Mouse (Mus musculus) embryonic facial prominence, embryonic 15.5 days (tissue): ENCODE results near the gene Taok2. TPM values are rescaled to one million over a fixed set of nuclear protein-coding genes. Genes with fewer than 3 reads are reported as not detected.
"Not testable (repeated sequence)": the region's sequence is repeated elsewhere in the genome, so short reads cannot be mapped to it uniquely, and the experiment has no call there.

Experiments
- ATAC-seq: fragments of 200-750 bp; cut with Nextera tagmentation; 2 replicates; pipeline ENCODE4 v1.8.0; 2017; ENCODE audit warnings: low read depth, moderate TSS enrichment; ENCODE audit not compliant: insufficient number of reproducible peaks, low FRiP score, low TSS enrichment
- H3K27ac ChIP-seq: fragments of 300-500 bp; sonication (generic); replicated peaks from 2 replicates; pipeline ENCODE4 v1.5.1; 2015; ENCODE audit warnings: mild to moderate bottlenecking, inconsistent platforms
- H3K27me3 ChIP-seq: fragments of 300-500 bp; sonication (generic); 2 replicates; pipeline ENCODE4 v1.6.1; 2015; ENCODE audit warnings: inconsistent platforms
- H3K36me3 ChIP-seq: fragments of 300-500 bp; sonication (generic); 2 replicates; pipeline ENCODE4 v1.6.1; 2015; ENCODE audit warnings: mild to moderate bottlenecking, inconsistent platforms
- H3K4me1 ChIP-seq: fragments of 300-500 bp; sonication (generic); 2 replicates; pipeline ENCODE4 v1.6.1; 2015; ENCODE audit warnings: inconsistent platforms
- H3K4me2 ChIP-seq: fragments of 300-500 bp; sonication (generic); replicated peaks from 2 replicates; pipeline ENCODE4 v1.6.1; 2015; ENCODE audit warnings: mild to moderate bottlenecking, inconsistent platforms
- H3K4me3 ChIP-seq: fragments of 300-500 bp; sonication (generic); replicated peaks from 2 replicates; pipeline ENCODE4 v1.5.1; 2015; ENCODE audit warnings: mild to moderate bottlenecking, inconsistent platforms
- H3K9ac ChIP-seq: fragments of 300-500 bp; sonication (generic); 2 replicates; pipeline ENCODE4 v1.6.1; 2015; ENCODE audit warnings: inconsistent platforms
- H3K9me3 ChIP-seq: fragments of 300-500 bp; sonication (generic); replicated peaks from 2 replicates; pipeline ENCODE4 v1.6.1; 2016; ENCODE audit warnings: inconsistent platforms
- WGBS: fragments of 180-500 bp; shearing (Covaris S2); methylation state at CpG from one replicate; pipeline ENCODE4 v1.1.7; 2015; 5-methylcytosine and 5-hydroxymethylcytosine counted together
- polyA plus RNA-seq: library from polyadenylated mRNA; unstranded; fragments of >200 nt; fragmentation: Nextera tagmentation; extraction: Ambion mirVana; gene quantifications from 2 replicates; pipeline ENCODE4 v1.2.1, GENCODE M21; 2015

The Taok2 gene
- polyA plus RNA-seq: 50.4 and 50.6 TPM in 2 replicates

DNA sequence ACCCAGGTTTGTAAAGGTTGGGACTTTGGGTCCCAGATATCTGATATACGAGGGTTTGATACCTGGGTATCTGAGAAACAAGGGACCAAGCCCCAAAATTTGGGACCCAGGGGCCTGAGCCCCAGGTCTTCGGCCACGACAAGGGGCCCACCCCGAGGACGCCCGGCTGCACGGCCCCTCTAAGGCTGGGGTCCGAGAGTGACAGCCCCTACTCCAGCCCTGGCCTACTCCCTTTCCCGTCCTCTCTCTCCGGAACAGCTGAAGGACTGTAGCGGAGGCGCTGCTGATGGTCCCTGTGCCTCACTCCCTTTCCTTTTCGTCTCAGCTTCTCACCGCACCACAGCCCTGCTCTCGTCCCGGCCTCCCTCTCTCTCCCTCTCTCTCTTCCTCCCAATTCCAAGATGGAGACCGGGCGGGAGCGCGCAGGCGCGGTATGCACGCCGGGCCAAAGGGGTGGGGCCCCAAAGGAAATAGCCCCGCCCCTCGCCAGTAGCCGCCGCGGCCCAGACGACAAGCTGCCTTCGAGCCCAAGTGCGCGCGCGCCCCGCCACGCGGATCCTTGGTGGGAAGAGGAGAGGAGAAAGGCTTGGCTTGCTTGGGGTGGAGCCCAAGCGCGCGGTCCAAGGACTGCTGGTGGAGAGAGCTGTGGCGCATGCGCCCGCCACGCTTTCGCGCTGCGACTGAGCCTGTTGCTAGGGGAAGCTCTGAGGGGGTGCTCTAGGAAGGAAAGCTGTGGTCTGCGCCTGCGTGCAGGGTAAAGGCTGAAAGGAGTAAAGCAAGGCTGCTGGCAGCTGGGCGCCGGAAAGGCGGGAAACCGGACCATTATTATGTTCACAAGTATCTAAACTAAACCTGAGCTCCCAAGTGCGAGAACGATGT lies at the start of gene Taok2:
Gene Taok2, minus strand, starts transcription at position 418 of the 879 bp plus-strand sequence.
- peak within 1 kb of the TSS; percentile 89 for H3K9ac ChIP-seq
- peaks cover 11% of the 10 kb centered on the region for H3K36me3 ChIP-seq
- H3K27ac ChIP-seq: peak within 1 kb of the TSS; percentile 95
- H3K4me1 ChIP-seq: peaks cover 25% of the 10 kb centered on the region
- H3K9me3 ChIP-seq: no peaks in the 10 kb centered on the region
- no peaks in the 10 kb centered on the region for H3K27me3 ChIP-seq
- H3K4me3 ChIP-seq: peak within 1 kb of the TSS; percentile 89
- peak; percentile 98 for ATAC-seq
- peak within 1 kb of the TSS; percentile 82 for H3K4me2 ChIP-seq
- WGBS: under 1% methylated on average over 56 of the region's 56 CpGs

DNA sequence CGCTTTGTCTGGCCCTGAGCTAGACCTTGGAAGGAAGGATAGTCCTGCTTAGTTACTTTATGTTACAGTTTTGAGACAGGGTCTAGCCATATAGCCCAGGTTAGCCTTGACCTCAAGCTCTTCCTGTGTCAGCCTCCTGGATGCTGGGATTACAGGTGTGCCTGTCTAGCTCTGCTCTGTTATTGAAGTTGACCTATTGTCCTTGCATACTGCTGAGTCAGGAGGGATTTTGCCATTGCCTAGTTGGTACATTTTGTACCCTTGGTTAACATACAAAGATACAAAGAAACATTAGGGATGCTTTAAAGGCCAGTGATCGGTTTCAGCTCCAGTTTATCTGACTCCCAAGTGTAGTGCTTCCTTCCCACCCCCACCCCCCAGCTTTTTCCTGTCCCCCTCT lies 48.1 kb upstream of the Taok2 start:
- Histone ChIP-seq H3K4me3 (no peak overlapping the region), H3K4me2 (no peak overlapping the region), H3K4me1 (peaks cover 12% of the 10 kb centered on the region), H3K27me3 (no peaks in the 10 kb centered on the region), H3K27ac (no peak overlapping the region), H3K9me3 (no peaks in the 10 kb centered on the region), H3K36me3 (peaks cover 34% of the 10 kb centered on the region), H3K9ac (no peak overlapping the region)
- WGBS: 91% methylated on average over 2 of the region's 2 CpGs
- no peak for ATAC-seq

DNA sequence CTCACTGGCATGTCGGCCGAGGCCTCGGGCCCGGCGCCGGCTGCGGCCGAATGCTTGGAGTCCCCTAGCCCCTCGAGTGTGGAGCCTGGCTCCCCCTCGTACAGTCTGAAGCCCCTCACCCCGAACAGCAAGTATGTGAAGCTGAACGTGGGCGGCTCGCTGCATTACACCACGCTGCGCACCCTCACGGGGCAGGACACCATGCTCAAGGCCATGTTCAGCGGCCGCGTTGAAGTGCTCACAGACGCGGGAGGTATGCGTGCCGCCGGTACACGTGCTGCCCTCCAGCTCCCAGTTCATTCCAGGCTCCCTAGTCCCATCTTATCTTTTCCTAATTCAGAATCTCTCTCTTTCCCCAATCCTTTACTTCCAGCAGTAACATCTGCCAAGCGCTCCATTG lies 44.5 kb upstream of the Taok2 start:
- peak overlapping the region; percentile 68 for H3K4me3 ChIP-seq
- WGBS: under 1% methylated on average over 27 of the region's 27 CpGs
- H3K36me3 ChIP-seq: peaks cover 14% of the 10 kb centered on the region; the same call in 1 of the 2 replicates
- peak overlapping the region; percentile 75 for H3K27ac ChIP-seq
- H3K4me2 ChIP-seq: peak overlapping the region; percentile 89
- ATAC-seq: peak; percentile 66; the same call in 1 of the 2 replicates
- no peaks in the 10 kb centered on the region for H3K27me3 ChIP-seq
- H3K4me1 ChIP-seq: peaks cover 12% of the 10 kb centered on the region
- no peaks in the 10 kb centered on the region for H3K9me3 ChIP-seq
- peak overlapping the region; percentile 64 for H3K9ac ChIP-seq

DNA sequence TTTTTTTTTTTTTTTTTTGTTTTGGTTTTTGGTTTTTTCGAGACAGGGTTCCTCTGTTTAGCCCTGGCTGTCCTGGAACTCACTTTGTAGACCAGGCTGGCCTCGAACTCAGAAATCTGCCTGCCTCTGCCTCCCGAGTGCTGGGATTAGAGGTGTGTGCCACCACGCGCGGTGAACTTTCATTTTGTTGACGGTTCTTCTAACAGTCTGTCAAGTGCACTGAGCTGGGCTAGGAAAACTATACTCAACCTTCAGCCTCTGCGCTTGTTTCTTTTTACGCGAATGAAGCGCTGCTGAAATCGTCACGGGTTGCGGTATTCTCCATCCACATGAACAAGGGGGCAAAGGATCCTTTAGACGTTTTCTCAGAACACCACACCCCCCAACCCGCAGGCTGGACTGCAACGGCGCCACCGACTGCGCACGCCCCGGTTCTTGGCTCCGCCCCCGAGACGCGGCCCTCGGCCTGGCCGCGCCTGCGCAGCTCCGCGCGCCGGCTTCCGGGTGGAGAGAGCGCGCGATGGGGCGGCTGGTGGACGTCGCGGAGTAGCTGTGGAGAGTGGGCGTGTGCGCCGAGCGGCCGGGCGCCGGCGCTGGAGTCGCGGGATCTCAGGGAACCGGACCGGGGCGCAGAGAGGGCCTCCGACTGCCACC lies 44.0 kb upstream of the Taok2 start, which contains the start of gene Kctd13:
Gene Kctd13, plus strand, starts transcription at position 496 of the 654 bp plus-strand sequence.
- ATAC-seq: peak; percentile 96
- 3% methylated on average over 56 of the region's 56 CpGs for WGBS

DNA sequence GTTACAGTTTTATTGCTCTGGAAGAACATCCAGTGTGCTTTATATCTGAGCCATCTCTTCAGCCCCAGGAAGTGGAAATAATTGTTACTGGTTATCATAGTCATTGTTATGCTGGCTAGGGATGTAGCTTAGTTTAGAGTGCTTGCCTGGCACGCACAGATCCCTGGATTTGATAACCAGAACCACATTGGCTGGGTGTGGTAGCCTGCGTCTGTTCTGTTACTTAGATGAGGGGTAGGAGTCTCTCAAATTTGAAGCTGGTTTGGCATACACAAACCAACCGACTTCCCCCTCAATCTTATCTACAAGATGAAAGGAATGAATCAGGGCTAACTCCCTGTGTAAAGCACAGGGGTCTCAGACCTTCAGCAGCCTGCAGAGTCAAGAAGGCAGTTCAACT lies 41.8 kb upstream of the Taok2 start:
- Histone ChIP-seq H3K36me3 (0 out of 2 replicates have a peak, but pooled peaks cover 7% of the 10 kb centered on the region), H3K9me3 (no peaks in the 10 kb centered on the region), H3K27ac (no peak overlapping the region), H3K27me3 (no peaks in the 10 kb centered on the region), H3K4me3 (no peak overlapping the region), H3K9ac (no peak overlapping the region), H3K4me2 (no peak overlapping the region), H3K4me1 (peaks cover 12% of the 10 kb centered on the region)
- no peak for ATAC-seq
- WGBS: 25% methylated on average over 3 of the region's 3 CpGs

More for the DNA sequence above, 44.0 kb upstream of the Taok2 start, which contains the start of gene Kctd13:
- Histone ChIP-seq H3K4me2 (peak within 1 kb of the TSS; percentile 89), H3K9ac (peak within 1 kb of the TSS; percentile 64), H3K27ac (peak within 1 kb of the TSS; percentile 75), H3K36me3 (peaks cover 12% of the 10 kb centered on the region; the same call in 1 of the 2 replicates), H3K27me3 (no peaks in the 10 kb centered on the region), H3K4me1 (peaks cover 12% of the 10 kb centered on the region), H3K9me3 (no peaks in the 10 kb centered on the region), H3K4me3 (peak within 1 kb of the TSS; percentile 68)

DNA sequence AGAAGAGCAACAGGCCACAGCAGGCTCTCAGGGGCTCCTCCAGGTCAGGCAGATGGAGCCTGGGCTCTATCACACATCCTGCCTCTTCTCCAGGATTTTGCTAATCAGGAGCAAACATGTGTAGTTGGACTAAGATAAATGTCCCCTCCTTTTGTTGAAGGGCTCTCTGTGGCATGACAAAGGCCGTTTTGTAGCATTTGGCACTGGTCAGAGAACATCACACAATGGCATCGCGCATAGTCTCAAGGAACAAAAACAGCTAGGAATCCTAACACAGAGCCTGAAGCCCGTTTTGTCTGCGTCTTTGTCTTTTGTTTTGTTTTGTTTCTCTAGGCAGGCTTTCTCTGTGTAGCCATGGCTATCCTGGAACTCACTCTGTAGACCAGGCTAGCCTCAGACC lies 39.5 kb upstream of the Taok2 start:
- H3K4me2 ChIP-seq: no peak overlapping the region
- no peak overlapping the region for H3K9ac ChIP-seq
- no peak overlapping the region for H3K4me3 ChIP-seq
- no peak for ATAC-seq
- no peaks in the 10 kb centered on the region for H3K9me3 ChIP-seq
- H3K27me3 ChIP-seq: no peaks in the 10 kb centered on the region
- H3K4me1 ChIP-seq: peaks cover under 1% of the 10 kb centered on the region
- 74% methylated on average over 5 of the region's 5 CpGs for WGBS
- H3K27ac ChIP-seq: no peak overlapping the region
- H3K36me3 ChIP-seq: no peaks in the 10 kb centered on the region

DNA sequence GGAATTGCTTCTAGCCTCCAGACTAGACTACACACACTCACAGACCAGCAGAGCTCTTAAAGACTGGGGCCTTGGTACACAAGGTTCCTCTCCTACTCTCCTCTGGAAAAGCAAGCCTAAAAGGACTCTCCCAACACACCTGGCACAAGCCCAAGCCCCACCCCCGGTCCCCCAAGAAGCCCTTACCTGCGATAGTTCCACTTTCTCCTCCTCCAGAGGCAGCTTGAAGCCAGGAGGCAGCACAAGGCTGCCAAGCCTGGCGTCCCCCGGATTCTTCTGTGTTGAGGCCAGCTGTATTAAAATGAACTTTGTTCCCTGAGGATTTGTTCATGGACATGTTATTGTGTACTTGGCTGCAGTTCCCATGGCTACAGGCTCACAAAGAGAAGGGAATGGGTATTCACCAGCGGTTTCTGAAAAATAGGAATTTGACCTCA lies 38.1 kb upstream of the Taok2 start, which contains the start of gene Tmem219:
Gene Tmem219, minus strand, starts transcription at position 294 of the 437 bp plus-strand sequence.
- Histone ChIP-seq H3K9me3 (no peaks in the 10 kb centered on the region), H3K9ac (no peak within 1 kb of the TSS), H3K27ac (0 out of 2 replicates have a peak within 1 kb of the TSS, but pooled peaks have one; percentile 18), H3K36me3 (no peaks in the 10 kb centered on the region), H3K4me2 (no peak within 1 kb of the TSS), H3K4me1 (no peaks in the 10 kb centered on the region), H3K27me3 (no peaks in the 10 kb centered on the region), H3K4me3 (no peak within 1 kb of the TSS)
- 34% methylated on average over 5 of the region's 5 CpGs for WGBS
- ATAC-seq: no peak; the same call in 1 of the 2 replicates

DNA sequence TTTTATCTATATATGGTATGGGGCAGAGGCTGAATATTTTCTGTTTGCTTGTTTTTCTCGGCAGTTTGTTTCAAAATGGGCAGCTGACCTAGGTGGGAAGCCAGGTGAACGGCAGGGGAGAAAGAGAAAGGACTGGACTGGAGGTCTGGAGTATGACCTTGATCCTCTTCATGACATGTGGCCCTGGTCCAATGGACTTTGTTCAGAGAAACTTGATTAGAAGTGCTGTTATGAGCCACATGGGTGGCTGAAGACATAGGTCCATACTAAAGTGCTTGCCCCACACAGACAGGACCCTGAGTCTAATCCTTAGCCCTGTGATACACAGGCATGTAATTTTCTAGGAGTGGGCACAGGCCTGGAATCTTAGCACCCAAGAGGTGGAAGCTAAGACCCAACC lies 37.1 kb upstream of the Taok2 start:
- WGBS: 72% methylated on average over 2 of the region's 2 CpGs
- no peaks in the 10 kb centered on the region for H3K36me3 ChIP-seq
- no peak for ATAC-seq
- H3K4me2 ChIP-seq: no peak overlapping the region
- H3K27ac ChIP-seq: no peak overlapping the region
- no peaks in the 10 kb centered on the region for H3K27me3 ChIP-seq
- no peaks in the 10 kb centered on the region for H3K9me3 ChIP-seq
- no peak overlapping the region for H3K4me3 ChIP-seq
- H3K4me1 ChIP-seq: no peaks in the 10 kb centered on the region
- H3K9ac ChIP-seq: no peak overlapping the region

DNA sequence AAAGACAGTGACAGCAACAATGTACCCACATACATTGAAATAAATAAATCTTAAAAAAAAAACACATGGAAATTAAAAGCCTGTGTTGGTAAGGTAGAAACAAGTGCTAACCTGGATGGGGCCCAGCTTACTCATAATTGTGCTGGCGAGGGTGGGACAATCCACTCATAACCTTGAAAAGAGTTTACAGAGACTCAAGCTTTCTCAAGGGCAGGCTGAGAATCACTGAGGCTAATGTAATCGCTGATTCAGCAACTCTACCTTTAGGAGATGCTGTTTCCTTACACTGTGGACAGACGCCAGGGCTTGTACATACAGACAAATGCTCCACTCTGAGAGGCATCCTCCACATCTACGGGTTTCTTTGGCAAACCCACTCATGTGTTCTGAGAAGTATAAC lies 35.5 kb upstream of the Taok2 start:
- Histone ChIP-seq H3K36me3 (no peaks in the 10 kb centered on the region), H3K4me3 (no peak overlapping the region), H3K9ac (no peak overlapping the region), H3K9me3 (no peaks in the 10 kb centered on the region), H3K4me1 (no peaks in the 10 kb centered on the region), H3K27ac (no peak overlapping the region), H3K27me3 (no peaks in the 10 kb centered on the region), H3K4me2 (no peak overlapping the region)
- 83% methylated on average over 4 of the region's 4 CpGs for WGBS
- ATAC-seq: no peak

DNA sequence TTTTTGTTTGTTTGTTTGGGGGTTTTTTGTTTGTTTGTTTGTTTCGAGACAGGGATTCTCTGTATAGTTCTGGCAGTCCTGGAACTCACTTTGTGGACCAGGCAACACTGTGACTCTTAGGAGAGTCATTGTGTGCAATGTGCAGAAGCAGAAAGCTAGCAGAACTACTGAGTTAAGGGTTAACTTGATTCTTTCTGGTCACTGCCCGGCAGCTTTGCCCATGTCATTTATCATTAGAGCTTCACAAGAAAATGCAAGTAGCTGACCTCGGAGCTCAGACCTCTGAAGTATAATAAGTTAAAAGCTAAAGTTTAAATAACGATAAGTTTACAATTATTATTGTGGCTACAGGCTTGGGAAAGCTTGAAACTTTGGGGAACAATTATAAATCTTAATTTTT lies 33.9 kb upstream of the Taok2 start:
- not testable (repeated sequence) for ATAC-seq, H3K9ac ChIP-seq, H3K4me3 ChIP-seq, H3K27ac ChIP-seq, H3K4me1 ChIP-seq, H3K9me3 ChIP-seq, H3K27me3 ChIP-seq, H3K36me3 ChIP-seq, H3K4me2 ChIP-seq
- WGBS: 41% methylated on average over 4 of the region's 4 CpGs

DNA sequence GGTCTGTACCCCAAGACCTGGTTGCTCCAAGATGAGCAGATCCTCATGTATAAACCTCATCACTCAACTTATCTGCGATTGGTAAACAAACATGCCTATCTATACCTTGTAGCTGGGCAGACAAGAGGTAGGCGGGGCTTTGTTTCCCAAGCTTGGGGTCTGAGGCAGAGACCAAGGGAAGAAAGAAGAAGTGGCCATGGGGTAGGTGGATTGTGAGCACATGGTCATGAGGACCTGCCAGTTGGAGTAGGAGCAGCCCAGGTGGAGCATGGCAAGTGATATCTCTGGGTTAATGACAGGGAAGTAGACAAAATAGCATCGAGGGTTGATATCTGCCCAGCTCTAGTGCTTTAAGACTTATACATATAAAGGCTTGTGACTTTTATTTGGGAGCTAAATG lies 30.3 kb upstream of the Taok2 start:
- no peak overlapping the region for H3K27ac ChIP-seq
- H3K4me1 ChIP-seq: no peaks in the 10 kb centered on the region
- H3K36me3 ChIP-seq: no peaks in the 10 kb centered on the region
- no peak overlapping the region for H3K4me2 ChIP-seq
- no peak for ATAC-seq
- H3K4me3 ChIP-seq: no peak overlapping the region
- H3K9ac ChIP-seq: no peak overlapping the region
- whole genome bisulfite sequencing: 82% methylated on average over 3 of the region's 3 CpGs
- H3K27me3 ChIP-seq: no peaks in the 10 kb centered on the region
- no peaks in the 10 kb centered on the region for H3K9me3 ChIP-seq
